Mouse (Mus musculus) inflammation-experienced regulatory T-cells, adult 6 months (primary cell): Measurements from ENCODE around the gene Lrmda. TPM values are rescaled to one million over a fixed set of nuclear protein-coding genes. Genes with fewer than 3 reads are reported as not detected.

Source experiments
- ATAC-seq: one replicate; pipeline ENCODE4 v1.8.0; 2017
- polyA plus RNA-seq, 3 experiments: library from polyadenylated mRNA; unstranded; fragments of 100-300 nt; shearing (Covaris generic); gene quantifications; one replicate each; pipeline ENCODE4 v1.2.1; 2017

Lrmda gene
- polyA plus RNA-seq, 3 experiments from 2014 or later: not detected

- ATAC-seq: no peak
Observed at GRCm38 (mm10) chr14:22673581-22673980, 654.1 kb downstream of the Lrmda start.

GRCm38 (mm10) chr14:22679008-22679704, 659.6 kb downstream of the Lrmda start:
- no peak for ATAC-seq

- ATAC-seq: no peak
Observed at GRCm38 (mm10) chr14:22679705-22680643, 660.5 kb downstream of the Lrmda start.

GRCm38 (mm10) chr14:22686886-22687285, 667.4 kb downstream of the Lrmda start:
- no peak for ATAC-seq

- no peak for ATAC-seq
Observed at GRCm38 (mm10) chr14:22688399-22688798, 668.9 kb downstream of the Lrmda start.

- ATAC-seq: no peak
Observed at GRCm38 (mm10) chr14:22695448-22695847, 675.9 kb downstream of the Lrmda start.

- ATAC-seq: no peak
Observed at GRCm38 (mm10) chr14:22695931-22696365, 676.4 kb downstream of the Lrmda start.

GRCm38 (mm10) chr14:22700236-22700635, 680.7 kb downstream of the Lrmda start:
- no peak for ATAC-seq

GRCm38 (mm10) chr14:22700690-22701089, 681.2 kb downstream of the Lrmda start:
- ATAC-seq: no peak

GRCm38 (mm10) chr14:22707958-22708701, 688.6 kb downstream of the Lrmda start:
- no peak for ATAC-seq

GRCm38 (mm10) chr14:22710071-22710661, 690.7 kb downstream of the Lrmda start:
- ATAC-seq: no peak

GRCm38 (mm10) chr14:22712388-22712787, 692.9 kb downstream of the Lrmda start:
- ATAC-seq: no peak

GRCm38 (mm10) chr14:22715581-22716378, 696.3 kb downstream of the Lrmda start:
- no peak for ATAC-seq

GRCm38 (mm10) chr14:22719968-22720367, 700.5 kb downstream of the Lrmda start:
- ATAC-seq: no peak

GRCm38 (mm10) chr14:22721845-22722244, 702.3 kb downstream of the Lrmda start:
- no peak for ATAC-seq

GRCm38 (mm10) chr14:22727548-22727947, 708.0 kb downstream of the Lrmda start:
- ATAC-seq: no peak

- no peak for ATAC-seq
Observed at GRCm38 (mm10) chr14:22728611-22729223, 709.2 kb downstream of the Lrmda start.

GRCm38 (mm10) chr14:22738603-22739002, 719.1 kb downstream of the Lrmda start:
- ATAC-seq: no peak

- ATAC-seq: no peak
Observed at GRCm38 (mm10) chr14:22742527-22742926, 723.0 kb downstream of the Lrmda start.

- no peak for ATAC-seq
Observed at GRCm38 (mm10) chr14:22743264-22743663, 723.8 kb downstream of the Lrmda start.

- no peak for ATAC-seq
Observed at GRCm38 (mm10) chr14:22744701-22745100, 725.2 kb downstream of the Lrmda start.
